Mouse (Mus musculus): ENCODE measurements at regions not wholly inside any gene's neighbourhood (a gene's known extent, or its start where the extent isn't known, plus 50 kb on each side); places are given as distances from the start of the nearest gene placed in this dataset.

GRCm38 (mm10) chr17:69786985-69787384, 181.9 kb upstream of the Dlgap1 start:
- TF ChIP-seq MEF2A (IDR thresholded peaks at IDR 0.05; ENCODE audit: extremely low read depth, insufficient replicate concordance, low read depth, low read length, poor library complexity, severe bottlenecking): no peak
- no peak for TF ChIP-seq CTCF (IDR thresholded peaks at IDR 0.05 in 2 of 3, conservative IDR thresholded peaks at IDR 0.05 in 1 of 3; ENCODE audit: control insufficient read depth in 1 of 3, insufficient read depth in 1 of 3, low read depth in 2 of 3, low read length in 3 of 3, poor library complexity in 1 of 3, severe bottlenecking in 1 of 3)
- no peak for TF ChIP-seq NELFE (IDR thresholded peaks at IDR 0.05; ENCODE audit: low read depth, low read length)
- TF ChIP-seq UBTF (IDR thresholded peaks at IDR 0.05; ENCODE audit: borderline replicate concordance, insufficient read depth, low read depth, low read length): no peak
- TF ChIP-seq ZKSCAN1 (IDR thresholded peaks at IDR 0.05; ENCODE audit: low read depth, low read length): no peak
- no peak for TF ChIP-seq HCFC1 (IDR thresholded peaks at IDR 0.05; ENCODE audit: low read depth, low read length)
- no peak for TF ChIP-seq CHD2 (IDR thresholded peaks at IDR 0.05; ENCODE audit: low read length)
- no peak for TF ChIP-seq BHLHE40 (IDR thresholded peaks at IDR 0.05; ENCODE audit: borderline replicate concordance, low read depth, low read length)
- no peak for TF ChIP-seq RAD21 (IDR thresholded peaks at IDR 0.05; ENCODE audit: low read depth, low read length)
- no peak for TF ChIP-seq USF1 (IDR thresholded peaks at IDR 0.05; ENCODE audit: low read depth, low read length)
- no peak for TF ChIP-seq MXI1 (IDR thresholded peaks at IDR 0.05; ENCODE audit: low read depth, low read length)
- no peak for TF ChIP-seq CHD1 (IDR thresholded peaks at IDR 0.05; ENCODE audit: low read depth, low read length)
- TF ChIP-seq MYC (IDR thresholded peaks at IDR 0.05; ENCODE audit: low read depth, low read length): no peak
